Mouse (Mus musculus) embryonic facial prominence, embryonic 12.5 days (tissue): ENCODE data around the gene Prelid3b. TPM values are rescaled to one million over a fixed set of nuclear protein-coding genes. Genes with fewer than 3 reads are reported as not detected.

Source experiments
- ATAC-seq: fragments of 200-750 bp; cut with Nextera tagmentation; 2 replicates; pipeline ENCODE4 v1.8.0; 2017; ENCODE audit not compliant: insufficient number of reproducible peaks, insufficient read depth, low FRiP score, low TSS enrichment
- H3K27ac ChIP-seq: fragments of 300-500 bp; sonication (generic); 2 replicates; pipeline ENCODE4 v1.5.1; 2016; ENCODE audit warnings: mild to moderate bottlenecking
- H3K27me3 ChIP-seq: fragments of 300-500 bp; sonication (generic); 2 replicates; pipeline ENCODE4 v1.6.1; 2016; ENCODE audit warnings: mild to moderate bottlenecking, moderate library complexity
- H3K36me3 ChIP-seq: fragments of 300-500 bp; sonication (generic); 2 replicates; pipeline ENCODE4 v1.6.1; 2016; ENCODE audit warnings: mild to moderate bottlenecking
- H3K4me1 ChIP-seq: fragments of 300-500 bp; sonication (generic); 2 replicates; pipeline ENCODE4 v1.6.1; 2016
- H3K4me2 ChIP-seq: fragments of 300-500 bp; sonication (generic); replicated peaks from 2 replicates; pipeline ENCODE4 v1.6.1; 2016; ENCODE audit warnings: mild to moderate bottlenecking, moderate library complexity
- H3K4me3 ChIP-seq: fragments of 300-500 bp; sonication (generic); 2 replicates; pipeline ENCODE4 v1.5.1; 2016; ENCODE audit warnings: mild to moderate bottlenecking
- H3K9ac ChIP-seq: fragments of 300-500 bp; sonication (generic); 2 replicates; pipeline ENCODE4 v1.6.1; 2016; ENCODE audit warnings: mild to moderate bottlenecking, moderate library complexity
- H3K9me3 ChIP-seq: fragments of 300-500 bp; sonication (generic); 2 replicates; pipeline ENCODE4 v1.6.1; 2016; ENCODE audit warnings: mild to moderate bottlenecking, moderate library complexity
- WGBS: fragments of 180-500 bp; shearing (Covaris S2); methylation state at CpG from one replicate; pipeline ENCODE4 v1.1.7; 2016; 5-methylcytosine and 5-hydroxymethylcytosine counted together
- polyA plus RNA-seq: library from polyadenylated mRNA; unstranded; fragments of >200 nt; fragmentation: Nextera tagmentation; extraction: Ambion mirVana; gene quantifications from 2 replicates; pipeline ENCODE4 v1.2.1, GENCODE M21; 2016

Prelid3b gene
- 101 and 105 TPM in 2 replicates for polyA plus RNA-seq

DNA sequence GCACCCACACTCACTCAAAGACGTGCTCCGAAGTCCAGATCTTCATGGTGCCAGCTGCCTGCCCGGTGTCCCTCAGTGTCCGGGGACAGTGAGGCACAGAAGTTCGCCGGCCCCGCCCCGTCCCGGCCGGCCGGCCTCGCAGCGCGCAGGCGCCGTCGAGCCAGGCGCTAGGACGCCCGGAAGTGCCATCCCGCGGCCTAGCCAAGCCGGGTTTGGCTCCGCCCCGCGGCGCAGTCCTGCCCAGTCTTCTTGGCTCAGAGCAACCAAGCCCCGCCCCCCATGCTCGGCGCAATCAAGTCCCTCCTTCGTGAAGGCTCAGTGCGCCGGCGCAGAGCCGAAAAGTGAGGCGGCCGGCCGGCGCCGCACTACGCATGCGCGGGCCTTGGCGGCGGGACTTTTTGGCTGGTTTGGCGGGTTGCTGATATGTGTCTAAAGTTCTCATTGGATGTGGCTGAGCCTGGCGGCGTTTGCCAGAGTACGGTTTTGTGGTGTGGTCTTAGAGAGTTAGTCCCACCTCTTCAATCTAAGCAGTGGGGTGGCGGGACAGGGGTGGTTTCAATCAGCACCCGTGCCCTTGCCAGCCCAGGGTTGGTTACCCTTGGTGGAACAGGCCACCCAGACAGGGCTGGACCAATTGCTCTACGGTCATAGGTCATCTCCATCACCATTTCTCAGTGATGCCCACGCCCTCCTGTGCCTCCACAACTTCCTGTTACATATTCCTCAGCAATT lies at the start of gene Prelid3b:
Gene Prelid3b, minus strand, starts transcription at position 264 of the 732 bp plus-strand sequence.
- H3K9me3 ChIP-seq, result no peaks in the 10 kb centered on the region
- ATAC-seq, result peak; percentile 96
- WGBS, result 1% methylated on average over 53 of the region's 53 CpGs
- H3K4me3 ChIP-seq, result peak within 1 kb of the TSS; percentile 80
- H3K27ac ChIP-seq, result peak within 1 kb of the TSS; percentile 77
- H3K4me1 ChIP-seq, result peaks cover 12% of the 10 kb centered on the region; the same call in 1 of the 2 replicates
- H3K9ac ChIP-seq, result peak within 1 kb of the TSS; percentile 84
- H3K27me3 ChIP-seq, result no peaks in the 10 kb centered on the region
- H3K36me3 ChIP-seq, result peaks cover 11% of the 10 kb centered on the region
- peak within 1 kb of the TSS; percentile 76 for H3K4me2 ChIP-seq

DNA sequence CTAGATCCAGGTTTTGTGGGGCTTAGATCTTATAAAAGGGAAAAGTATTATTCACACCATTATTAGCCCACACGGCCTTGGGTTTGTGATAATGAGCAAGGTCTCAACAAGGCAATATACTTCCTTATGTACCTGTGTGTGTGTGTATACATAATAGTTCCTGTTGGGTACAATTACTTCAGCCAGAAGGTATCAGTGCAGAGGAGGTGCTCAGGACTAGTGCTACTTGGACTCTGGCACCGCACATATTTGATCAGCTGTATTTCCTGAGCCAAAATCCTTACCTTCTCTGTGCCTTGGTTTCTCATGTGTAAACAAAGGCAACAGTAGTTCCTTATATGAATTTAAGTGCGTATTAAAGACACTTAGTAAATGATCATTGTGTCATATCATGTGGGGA lies 49.3 kb upstream of the Prelid3b start:
- 86% methylated on average over 3 of the region's 3 CpGs for WGBS
- no peak overlapping the region for H3K4me2 ChIP-seq
- ATAC-seq, result no peak
- H3K36me3 ChIP-seq, result no peaks in the 10 kb centered on the region
- H3K4me1 ChIP-seq, result no peaks in the 10 kb centered on the region
- H3K27ac ChIP-seq, result no peak overlapping the region
- no peak overlapping the region for H3K9ac ChIP-seq
- no peaks in the 10 kb centered on the region for H3K27me3 ChIP-seq
- H3K9me3 ChIP-seq, result no peaks in the 10 kb centered on the region
- H3K4me3 ChIP-seq, result no peak overlapping the region

GRCm38 (mm10) chr2:174517141-174518079 lies 44.5 kb upstream of the Prelid3b start:
- no peaks in the 10 kb centered on the region for H3K36me3 ChIP-seq
- no peaks in the 10 kb centered on the region for H3K9me3 ChIP-seq
- H3K4me1 ChIP-seq, result no peaks in the 10 kb centered on the region
- no peak overlapping the region for H3K4me2 ChIP-seq
- 65% methylated on average over 8 of the region's 8 CpGs for WGBS
- ATAC-seq, result no peak
- no peaks in the 10 kb centered on the region for H3K27me3 ChIP-seq
- no peak overlapping the region for H3K9ac ChIP-seq
- no peak overlapping the region for H3K27ac ChIP-seq
- no peak overlapping the region for H3K4me3 ChIP-seq

DNA sequence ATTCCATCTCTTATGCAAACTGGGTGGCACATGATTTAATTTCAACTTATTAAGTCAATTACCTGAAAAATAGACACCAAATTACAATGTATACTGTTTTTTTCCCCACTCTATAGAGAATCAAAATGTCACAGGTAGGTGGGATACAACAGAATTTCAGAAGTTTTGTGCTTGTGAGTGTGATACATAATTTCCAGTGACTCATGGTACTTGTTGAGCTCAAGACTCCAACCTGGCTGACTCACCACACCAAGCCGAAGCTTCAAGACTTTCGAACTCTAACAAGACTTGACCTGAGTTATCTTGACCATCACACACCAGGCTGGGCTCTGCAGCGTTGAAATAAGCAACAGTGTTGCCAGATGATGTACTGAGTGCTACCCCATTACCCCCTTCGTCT lies 42.0 kb upstream of the Prelid3b start:
- H3K4me2 ChIP-seq, result no peak overlapping the region
- H3K27ac ChIP-seq, result no peak overlapping the region
- no peaks in the 10 kb centered on the region for H3K36me3 ChIP-seq
- no peaks in the 10 kb centered on the region for H3K27me3 ChIP-seq
- no peak overlapping the region for H3K4me3 ChIP-seq
- no peak overlapping the region for H3K9ac ChIP-seq
- ATAC-seq, result no peak
- WGBS, result 80% methylated on average over 4 of the region's 4 CpGs
- H3K9me3 ChIP-seq, result no peaks in the 10 kb centered on the region
- H3K4me1 ChIP-seq, result no peaks in the 10 kb centered on the region

GRCm38 (mm10) chr2:174513827-174514226 lies 40.9 kb upstream of the Prelid3b start:
- H3K27ac ChIP-seq, result no peak overlapping the region
- H3K4me2 ChIP-seq, result no peak overlapping the region
- no peaks in the 10 kb centered on the region for H3K27me3 ChIP-seq
- no peak overlapping the region for H3K9ac ChIP-seq
- ATAC-seq, result no peak
- H3K4me3 ChIP-seq, result no peak overlapping the region
- no peaks in the 10 kb centered on the region for H3K4me1 ChIP-seq
- WGBS, result 75% methylated on average over 5 of the region's 5 CpGs
- no peaks in the 10 kb centered on the region for H3K9me3 ChIP-seq
- no peaks in the 10 kb centered on the region for H3K36me3 ChIP-seq

DNA sequence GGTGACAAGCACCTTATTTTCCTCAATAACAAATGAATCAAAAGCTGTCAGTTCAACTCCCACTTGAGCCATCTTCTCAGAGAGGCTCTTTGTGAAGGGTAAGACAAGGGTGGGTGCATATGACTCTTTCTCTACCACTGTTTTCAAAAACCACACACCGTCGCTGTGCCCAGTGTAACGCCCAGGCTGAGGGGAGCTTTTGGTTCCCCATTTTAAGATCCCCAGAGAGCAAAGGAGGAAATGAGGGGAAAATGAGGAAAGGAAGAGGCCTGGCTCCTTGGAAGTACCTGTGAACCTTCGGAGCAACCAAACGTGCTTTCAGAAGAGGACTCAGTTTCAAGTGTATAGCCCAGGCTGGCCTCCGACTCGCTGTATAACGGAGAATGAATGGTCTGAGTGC lies 36.9 kb upstream of the Prelid3b start:
- H3K36me3 ChIP-seq, result no peaks in the 10 kb centered on the region
- H3K9ac ChIP-seq, result no peak overlapping the region
- H3K27ac ChIP-seq, result no peak overlapping the region
- no peaks in the 10 kb centered on the region for H3K9me3 ChIP-seq
- H3K4me2 ChIP-seq, result no peak overlapping the region
- H3K4me1 ChIP-seq, result no peaks in the 10 kb centered on the region
- no peaks in the 10 kb centered on the region for H3K27me3 ChIP-seq
- 89% methylated on average over 8 of the region's 8 CpGs for WGBS
- no peak for ATAC-seq
- H3K4me3 ChIP-seq, result no peak overlapping the region

GRCm38 (mm10) chr2:174507998-174508397 lies 35.1 kb upstream of the Prelid3b start:
- H3K9me3 ChIP-seq, result no peaks in the 10 kb centered on the region
- H3K27me3 ChIP-seq, result no peaks in the 10 kb centered on the region
- WGBS, result 81% methylated on average over 4 of the region's 4 CpGs
- no peak overlapping the region for H3K9ac ChIP-seq
- no peak for ATAC-seq
- H3K4me2 ChIP-seq, result no peak overlapping the region
- no peak overlapping the region for H3K4me3 ChIP-seq
- H3K36me3 ChIP-seq, result no peaks in the 10 kb centered on the region
- no peak overlapping the region for H3K27ac ChIP-seq
- H3K4me1 ChIP-seq, result no peaks in the 10 kb centered on the region

- H3K36me3 ChIP-seq, result no peaks in the 10 kb centered on the region
- no peak overlapping the region for H3K4me2 ChIP-seq
- ATAC-seq, result no peak
- H3K27ac ChIP-seq, result no peak overlapping the region
- H3K9me3 ChIP-seq, result no peaks in the 10 kb centered on the region
- WGBS, result 81% methylated on average over 25 of the region's 25 CpGs
- no peaks in the 10 kb centered on the region for H3K4me1 ChIP-seq
- H3K4me3 ChIP-seq, result no peak overlapping the region
- no peaks in the 10 kb centered on the region for H3K27me3 ChIP-seq
- no peak overlapping the region for H3K9ac ChIP-seq
Observed at GRCm38 (mm10) chr2:174502831-174503460, 30.1 kb upstream of the Prelid3b start.

- WGBS, result 39% methylated on average over 5 of the region's 5 CpGs
- Histone ChIP-seq H3K36me3 (no peaks in the 10 kb centered on the region), H3K4me1 (no peaks in the 10 kb centered on the region), H3K27ac (no peak overlapping the region), H3K4me3 (no peak overlapping the region), H3K9me3 (no peaks in the 10 kb centered on the region), H3K27me3 (no peaks in the 10 kb centered on the region), H3K9ac (no peak overlapping the region), H3K4me2 (no peak overlapping the region)
- no peak for ATAC-seq
Observed at GRCm38 (mm10) chr2:174502321-174502720, 29.4 kb upstream of the Prelid3b start.

GRCm38 (mm10) chr2:174501517-174501916 lies 28.6 kb upstream of the Prelid3b start:
- 86% methylated on average over 8 of the region's 8 CpGs for WGBS
- no peaks in the 10 kb centered on the region for H3K36me3 ChIP-seq
- no peaks in the 10 kb centered on the region for H3K4me1 ChIP-seq
- no peak overlapping the region for H3K27ac ChIP-seq
- H3K9me3 ChIP-seq, result no peaks in the 10 kb centered on the region
- H3K4me2 ChIP-seq, result no peak overlapping the region
- no peaks in the 10 kb centered on the region for H3K27me3 ChIP-seq
- no peak overlapping the region for H3K9ac ChIP-seq
- ATAC-seq, result no peak
- H3K4me3 ChIP-seq, result no peak overlapping the region

- no peak; the same call in 1 of the 2 replicates for ATAC-seq
- Histone ChIP-seq H3K4me1 (no peaks in the 10 kb centered on the region), H3K4me3 (no peak overlapping the region), H3K36me3 (no peaks in the 10 kb centered on the region), H3K9me3 (no peaks in the 10 kb centered on the region), H3K9ac (no peak overlapping the region), H3K4me2 (no peak overlapping the region), H3K27me3 (no peaks in the 10 kb centered on the region), H3K27ac (no peak overlapping the region)
- 78% methylated on average over 14 of the region's 14 CpGs for WGBS
Observed at GRCm38 (mm10) chr2:174500814-174501503, 28.1 kb upstream of the Prelid3b start.
